Mouse (Mus musculus) lung, postnatal 36 days (tissue): Measurements from ENCODE around the gene Cypt2.
"Not testable (repeated sequence)": the region's sequence is repeated elsewhere in the genome, so short reads cannot be mapped to it uniquely, and the experiment has no call there.

Source experiments
- DNase-seq: peaks from one replicate; pipeline ENCODE4 v3.0.0; 2022; ENCODE audit warnings: mixed read lengths

Gene Cypt2

GRCm38 (mm10) chrX:105499472-105499871 is at the start of gene Cypt2:
Gene Cypt2, plus strand, starts transcription at chrX:105499772.
- DNase-seq, result not testable (repeated sequence)

GRCm38 (mm10) chrX:105546234-105546633 is 46.7 kb downstream of the Cypt2 start:
- no peak for DNase-seq
